Mouse (Mus musculus): ENCODE measurements around the gene Uty. TPM values are rescaled to one million over a fixed set of nuclear protein-coding genes. Genes with fewer than 3 reads are reported as not detected.

The Uty gene
- polyA plus RNA-seq (2015; fragmentation: Nextera tagmentation; extraction: Ambion mirVana): 6.3 and 8.0 TPM in 2 replicates

- H3K9me3 ChIP-seq (replicated peaks): no peaks in the 10 kb centered on the region
- H3K9ac ChIP-seq: peak within 1 kb of the TSS; percentile 50
- no peaks in the 10 kb centered on the region for H3K36me3 ChIP-seq
- peak within 1 kb of the TSS; percentile 63 for H3K27ac ChIP-seq
- H3K4me2 ChIP-seq: peak within 1 kb of the TSS; percentile 41
- WGBS: 0% methylated on average over 18 of the region's 21 CpGs
- H3K27me3 ChIP-seq: no peaks in the 10 kb centered on the region
- ATAC-seq (replicated peaks; ENCODE audit: insufficient number of reproducible peaks, insufficient read depth, low FRiP score, low read depth): peak; percentile 84
- H3K4me1 ChIP-seq (replicated peaks): no peaks in the 10 kb centered on the region
- H3K4me3 ChIP-seq: peak within 1 kb of the TSS; percentile 54
Measured at GRCm38 (mm10) chrY:1245426-1245863, at the start of gene Uty. Gene Uty (minus strand): TSS chrY:1245759.

GRCm38 (mm10) chrY:1293708-1294107, 48.1 kb upstream of the Uty start:
- H3K9me3 ChIP-seq (replicated peaks): no peaks in the 10 kb centered on the region
- no peaks in the 10 kb centered on the region for H3K36me3 ChIP-seq
- H3K4me3 ChIP-seq: no peak overlapping the region
- ATAC-seq (replicated peaks; ENCODE audit: insufficient number of reproducible peaks, insufficient read depth, low FRiP score, low read depth): no peak
- H3K27ac ChIP-seq: no peak overlapping the region
- H3K4me2 ChIP-seq: no peak overlapping the region
- no peak overlapping the region for H3K9ac ChIP-seq
- H3K4me1 ChIP-seq (replicated peaks): no peaks in the 10 kb centered on the region
- no peaks in the 10 kb centered on the region for H3K27me3 ChIP-seq

GRCm38 (mm10) chrY:1286171-1286795, 40.7 kb upstream of the Uty start, which contains the start of gene Ddx3y:
Gene Ddx3y (minus strand): TSS chrY:1286629.
- Histone ChIP-seq H3K4me2 (peak within 1 kb of the TSS; percentile 36; the same call in 1 of the 2 replicates), H3K4me1 (replicated peaks) (no peaks in the 10 kb centered on the region), H3K36me3 (no peaks in the 10 kb centered on the region), H3K27me3 (no peaks in the 10 kb centered on the region), H3K4me3 (peak within 1 kb of the TSS; percentile 49), H3K9ac (peak within 1 kb of the TSS; percentile 38), H3K27ac (peak within 1 kb of the TSS; percentile 74), H3K9me3 (replicated peaks) (no peaks in the 10 kb centered on the region)
- 2% methylated on average over 31 of the region's 31 CpGs for WGBS
- ATAC-seq (replicated peaks; ENCODE audit: insufficient number of reproducible peaks, insufficient read depth, low FRiP score, low read depth): peak; percentile 64

GRCm38 (mm10) chrY:1285735-1286134, 40.2 kb upstream of the Uty start:
- H3K4me1 ChIP-seq (replicated peaks): no peaks in the 10 kb centered on the region
- H3K36me3 ChIP-seq: no peaks in the 10 kb centered on the region
- H3K9me3 ChIP-seq (replicated peaks): no peaks in the 10 kb centered on the region
- peak overlapping the region; percentile 36; the same call in 1 of the 2 replicates for H3K4me2 ChIP-seq
- H3K27ac ChIP-seq: peak overlapping the region; percentile 74
- 2% methylated on average over 12 of the region's 12 CpGs for WGBS
- peak overlapping the region; percentile 49 for H3K4me3 ChIP-seq
- no peak for ATAC-seq (replicated peaks; ENCODE audit: insufficient number of reproducible peaks, insufficient read depth, low FRiP score, low read depth)
- no peaks in the 10 kb centered on the region for H3K27me3 ChIP-seq
- peak overlapping the region; percentile 38 for H3K9ac ChIP-seq

- no peak overlapping the region for H3K4me3 ChIP-seq
- H3K36me3 ChIP-seq: no peaks in the 10 kb centered on the region
- no peaks in the 10 kb centered on the region for H3K4me1 ChIP-seq (replicated peaks)
- H3K9me3 ChIP-seq (replicated peaks): no peaks in the 10 kb centered on the region
- H3K27ac ChIP-seq: no peak overlapping the region
- no peak for ATAC-seq (replicated peaks; ENCODE audit: insufficient number of reproducible peaks, insufficient read depth, low FRiP score, low read depth)
- no peaks in the 10 kb centered on the region for H3K27me3 ChIP-seq
- no peak overlapping the region for H3K9ac ChIP-seq
- H3K4me2 ChIP-seq: peak overlapping the region; percentile 27
- WGBS: 43% methylated on average over 5 of the region's 6 CpGs
Measured at GRCm38 (mm10) chrY:1246117-1246516, 558 bp upstream of the Uty start.

GRCm38 (mm10) chrY:1244940-1245339, 619 bp downstream of the Uty start:
- no peaks in the 10 kb centered on the region for H3K36me3 ChIP-seq
- no peaks in the 10 kb centered on the region for H3K4me1 ChIP-seq (replicated peaks)
- peak overlapping the region; percentile 50 for H3K9ac ChIP-seq
- H3K27me3 ChIP-seq: no peaks in the 10 kb centered on the region
- peak overlapping the region; percentile 63 for H3K27ac ChIP-seq
- no peaks in the 10 kb centered on the region for H3K9me3 ChIP-seq (replicated peaks)
- WGBS: 3% methylated on average over 9 of the region's 9 CpGs
- H3K4me2 ChIP-seq: peak overlapping the region; percentile 41
- H3K4me3 ChIP-seq: peak overlapping the region; percentile 54
- ATAC-seq (replicated peaks; ENCODE audit: insufficient number of reproducible peaks, insufficient read depth, low FRiP score, low read depth): no peak

- Histone ChIP-seq H3K4me3 (peak overlapping the region; percentile 54), H3K27me3 (no peaks in the 10 kb centered on the region), H3K9ac (no peak overlapping the region), H3K27ac (no peak overlapping the region), H3K36me3 (no peaks in the 10 kb centered on the region), H3K4me1 (replicated peaks) (no peaks in the 10 kb centered on the region), H3K4me2 (peak overlapping the region; percentile 41; the same call in 1 of the 2 replicates), H3K9me3 (replicated peaks) (no peaks in the 10 kb centered on the region)
- 52% methylated on average over 5 of the region's 5 CpGs for WGBS
- no peak for ATAC-seq (replicated peaks; ENCODE audit: insufficient number of reproducible peaks, insufficient read depth, low FRiP score, low read depth)
Measured at GRCm38 (mm10) chrY:1244421-1244820, 1.1 kb downstream of the Uty start.

- Histone ChIP-seq H3K36me3 (no peaks in the 10 kb centered on the region), H3K4me1 (replicated peaks) (no peaks in the 10 kb centered on the region), H3K9me3 (replicated peaks) (no peaks in the 10 kb centered on the region), H3K4me3 (no peak overlapping the region), H3K27ac (no peak overlapping the region), H3K9ac (no peak overlapping the region), H3K27me3 (no peaks in the 10 kb centered on the region), H3K4me2 (no peak overlapping the region)
- WGBS: 95% methylated on average over 7 of the region's 7 CpGs
- no peak for ATAC-seq (replicated peaks; ENCODE audit: insufficient number of reproducible peaks, insufficient read depth, low FRiP score, low read depth)
Measured at GRCm38 (mm10) chrY:1220001-1220400, 25.6 kb downstream of the Uty start.

GRCm38 (mm10) chrY:1178476-1178875, 67.1 kb downstream of the Uty start:
- Histone ChIP-seq H3K36me3 (no peaks in the 10 kb centered on the region), H3K4me3 (no peak overlapping the region), H3K9ac (no peak overlapping the region), H3K4me1 (replicated peaks) (no peaks in the 10 kb centered on the region), H3K9me3 (replicated peaks) (no peaks in the 10 kb centered on the region), H3K27ac (no peak overlapping the region), H3K4me2 (no peak overlapping the region), H3K27me3 (no peaks in the 10 kb centered on the region)
- 100% methylated on average over 1 of the region's 1 CpGs for WGBS
- no peak for ATAC-seq (replicated peaks; ENCODE audit: insufficient number of reproducible peaks, insufficient read depth, low FRiP score, low read depth)

GRCm38 (mm10) chrY:1163054-1163453, 82.5 kb downstream of the Uty start:
- no peak for ATAC-seq (replicated peaks; ENCODE audit: insufficient number of reproducible peaks, insufficient read depth, low FRiP score, low read depth)
- Histone ChIP-seq H3K27me3 (no peaks in the 10 kb centered on the region), H3K9ac (no peak overlapping the region), H3K4me2 (no peak overlapping the region), H3K9me3 (replicated peaks) (no peaks in the 10 kb centered on the region), H3K36me3 (no peaks in the 10 kb centered on the region), H3K4me3 (no peak overlapping the region), H3K4me1 (replicated peaks) (no peaks in the 10 kb centered on the region), H3K27ac (no peak overlapping the region)

- H3K27me3 ChIP-seq: no peaks in the 10 kb centered on the region
- H3K27ac ChIP-seq: no peak overlapping the region
- no peak overlapping the region for H3K9ac ChIP-seq
- 90% methylated on average over 5 of the region's 5 CpGs for WGBS
- H3K4me2 ChIP-seq: no peak overlapping the region
- H3K4me1 ChIP-seq (replicated peaks): no peaks in the 10 kb centered on the region
- H3K9me3 ChIP-seq (replicated peaks): no peaks in the 10 kb centered on the region
- H3K4me3 ChIP-seq: no peak overlapping the region
- no peak for ATAC-seq (replicated peaks; ENCODE audit: insufficient number of reproducible peaks, insufficient read depth, low FRiP score, low read depth)
- no peaks in the 10 kb centered on the region for H3K36me3 ChIP-seq
Measured at GRCm38 (mm10) chrY:1116153-1116552, 129.4 kb downstream of the Uty start.

- Histone ChIP-seq H3K4me1 (replicated peaks) (no peaks in the 10 kb centered on the region), H3K27me3 (no peaks in the 10 kb centered on the region), H3K9me3 (replicated peaks) (no peaks in the 10 kb centered on the region), H3K4me2 (no peak overlapping the region), H3K4me3 (no peak overlapping the region), H3K9ac (no peak overlapping the region), H3K36me3 (no peaks in the 10 kb centered on the region), H3K27ac (no peak overlapping the region)
- 80% methylated on average over 1 of the region's 2 CpGs for WGBS
- no peak for ATAC-seq (replicated peaks; ENCODE audit: insufficient number of reproducible peaks, insufficient read depth, low FRiP score, low read depth)
Measured at GRCm38 (mm10) chrY:1114016-1114415, 131.5 kb downstream of the Uty start.
